Mouse (Mus musculus): ENCODE measurements around the gene Gm17617. TPM values are rescaled to one million over a fixed set of nuclear protein-coding genes. Genes with fewer than 3 reads are reported as not detected.

Gm17617 gene
- not detected for total RNA-seq (2021)
- long read RNA-seq, experiment 1 = 0 reads
- long read RNA-seq, experiment 2 = 0 reads

- DNase-seq = no peak
Measured at GRCm38 (mm10) chr13:55133448-55133847, at the start of gene Gm17617. Gm17617 (minus strand) TSS chr13:55133548.

- DNase-seq = peak; percentile 71
Measured at GRCm38 (mm10) chr13:55182173-55182894, 49.0 kb upstream of the Gm17617 start.

GRCm38 (mm10) chr13:55181786-55182172 lies 48.4 kb upstream of the Gm17617 start:
- DNase-seq = no peak

GRCm38 (mm10) chr13:55179591-55179990 lies 46.2 kb upstream of the Gm17617 start:
- no peak for DNase-seq

GRCm38 (mm10) chr13:55178556-55178955 lies 45.2 kb upstream of the Gm17617 start:
- peak; percentile 52 for DNase-seq

- DNase-seq = peak; percentile 57
Measured at GRCm38 (mm10) chr13:55177903-55178496, 44.7 kb upstream of the Gm17617 start.

- no peak for DNase-seq
Measured at GRCm38 (mm10) chr13:55176265-55176664, 42.9 kb upstream of the Gm17617 start.

GRCm38 (mm10) chr13:55174347-55174746 lies 41.0 kb upstream of the Gm17617 start:
- DNase-seq = no peak

- no peak for DNase-seq
Measured at GRCm38 (mm10) chr13:55172336-55172770, 39.0 kb upstream of the Gm17617 start.

- peak; percentile 83 for DNase-seq
Measured at GRCm38 (mm10) chr13:55171517-55172335, 38.4 kb upstream of the Gm17617 start.

GRCm38 (mm10) chr13:55168958-55169369 lies 35.6 kb upstream of the Gm17617 start:
- DNase-seq = peak; percentile 90

GRCm38 (mm10) chr13:55168255-55168654 lies 34.9 kb upstream of the Gm17617 start:
- DNase-seq = no peak

- DNase-seq = no peak
Measured at GRCm38 (mm10) chr13:55167798-55168197, 34.5 kb upstream of the Gm17617 start.

GRCm38 (mm10) chr13:55166806-55167725 lies 33.7 kb upstream of the Gm17617 start:
- no peak for DNase-seq

GRCm38 (mm10) chr13:55165831-55166339 lies 32.5 kb upstream of the Gm17617 start:
- no peak for DNase-seq

- no peak for DNase-seq
Measured at GRCm38 (mm10) chr13:55163553-55163952, 30.2 kb upstream of the Gm17617 start.

GRCm38 (mm10) chr13:55162365-55162764 lies 29.0 kb upstream of the Gm17617 start:
- no peak for DNase-seq

- no peak for DNase-seq
Measured at GRCm38 (mm10) chr13:55153951-55154350, 20.6 kb upstream of the Gm17617 start.

GRCm38 (mm10) chr13:55152621-55153415 lies 19.5 kb upstream of the Gm17617 start, which contains the start of gene Fgfr4:
Fgfr4 (plus strand) TSS chr13:55152640.
- DNase-seq = peak; percentile 47

- no peak for DNase-seq
Measured at GRCm38 (mm10) chr13:55140271-55140670, 6.9 kb upstream of the Gm17617 start.
